Mouse (Mus musculus) thymus, adult 2 months (tissue): ENCODE data around the gene Rbsn. TPM values are rescaled to one million over a fixed set of nuclear protein-coding genes. Genes with fewer than 3 reads are reported as not detected.

Experiments
- DNase-seq: peaks from one replicate; pipeline ENCODE4 v3.0.0; 2021
- H3K27ac ChIP-seq: fragments of 200-500 bp; 2 replicates; pipeline ENCODE4 v1.5.1; 2012; ENCODE audit warnings: low read length, control low read depth; ENCODE audit not compliant: control insufficient read depth, insufficient read depth
- H3K27me3 ChIP-seq: fragments of 200-500 bp; 2 replicates; pipeline ENCODE4 v1.6.1; 2012; ENCODE audit warnings: mild to moderate bottlenecking, low read length, moderate library complexity, mixed read lengths; ENCODE audit not compliant: control insufficient read depth, insufficient read depth
- H3K36me3 ChIP-seq: fragments of 200-500 bp; 2 replicates; pipeline ENCODE4 v1.6.1; 2012; ENCODE audit warnings: mild to moderate bottlenecking, low read length, moderate library complexity; ENCODE audit not compliant: control insufficient read depth, insufficient read depth
- H3K4me1 ChIP-seq: fragments of 200-500 bp; replicated peaks from 2 replicates; pipeline ENCODE4 v1.6.1; 2012; ENCODE audit warnings: low read length; ENCODE audit not compliant: control insufficient read depth, insufficient read depth
- H3K4me3 ChIP-seq: fragments of 200-500 bp; 2 replicates; pipeline ENCODE4 v1.5.1; 2012; ENCODE audit warnings: mild to moderate bottlenecking, low read length, control low read depth, moderate library complexity; ENCODE audit not compliant: control insufficient read depth, insufficient read depth
- CTCF ChIP-seq: fragments of 200-500 bp; IDR thresholded peaks from 2 replicates; pipeline ENCODE4 v1.5.1; 2012; ENCODE audit warnings: mild to moderate bottlenecking, control low read depth, low read length, moderate library complexity, borderline replicate concordance; ENCODE audit not compliant: control insufficient read depth, poor library complexity, insufficient read depth; ENCODE audit errors: extremely low read depth
- POLR2A ChIP-seq: fragments of 200-500 bp; IDR thresholded peaks from 2 replicates; pipeline ENCODE4 v1.6.1; 2012; ENCODE audit warnings: mild to moderate bottlenecking, low read length, control low read depth, moderate library complexity; ENCODE audit not compliant: control insufficient read depth, poor library complexity, insufficient read depth; ENCODE audit errors: extremely low read depth
- WGBS: fragments of 180-500 bp; shearing (Covaris S2); methylation state at CpG from one replicate; pipeline ENCODE4 v1.1.7; 2018; 5-methylcytosine and 5-hydroxymethylcytosine counted together
- polyA plus RNA-seq: library from polyadenylated mRNA; depleted of rRNA; stranded (reverse); fragments of >200 nt; gene quantifications from 2 replicates; pipeline ENCODE4 v1.2.3, GENCODE M21; 2012; rRNA removed

The Rbsn gene
- polyA plus RNA-seq, 1 experiment = 9.9 TPM

- WGBS = under 1% methylated on average over 42 of the region's 42 CpGs
- DNase-seq = peak; percentile 63
- Histone ChIP-seq H3K4me3 (peak within 1 kb of the TSS; percentile 98), H3K27ac (peak within 1 kb of the TSS; percentile 28; the same call in 1 of the 2 replicates), H3K4me1 (peaks cover 6% of the 10 kb centered on the region), H3K27me3 (no peaks in the 10 kb centered on the region), H3K36me3 (no peaks in the 10 kb centered on the region)
- peak; percentile 4; the same call in 1 of the 2 replicates for TF ChIP-seq POLR2A
- peak; percentile 54; the same call in 1 of the 2 replicates for TF ChIP-seq CTCF
These were observed 31.0 kb downstream of the Rbsn start, which contains the start of gene Mrps25 for GRCm38 (mm10) chr6:92183621-92184131. Gene Mrps25, minus strand, starts transcription at chr6:92184033.

- TF ChIP-seq POLR2A = no peak
- TF ChIP-seq CTCF = no peak
- peaks cover 39% of the 10 kb centered on the region for H3K36me3 ChIP-seq
These were observed 38.3 kb downstream of the Rbsn start for GRCm38 (mm10) chr6:92176450-92176849.

GRCm38 (mm10) chr6:92162724-92163123 lies 52.0 kb downstream of the Rbsn start:
- Histone ChIP-seq H3K4me3 (no peak overlapping the region), H3K4me1 (no peaks in the 10 kb centered on the region), H3K27ac (no peak overlapping the region), H3K27me3 (no peaks in the 10 kb centered on the region), H3K36me3 (peaks cover 92% of the 10 kb centered on the region)
- no peak for DNase-seq
- no peak for TF ChIP-seq POLR2A
- no peak for TF ChIP-seq CTCF
- 96% methylated on average over 1 of the region's 1 CpGs for WGBS

More at GRCm38 (mm10) chr6:92176450-92176849, 38.3 kb downstream of the Rbsn start:
- WGBS = 98% methylated on average over 1 of the region's 1 CpGs
- Histone ChIP-seq H3K4me1 (no peaks in the 10 kb centered on the region), H3K27ac (no peak overlapping the region), H3K27me3 (no peaks in the 10 kb centered on the region), H3K4me3 (no peak overlapping the region)
- DNase-seq = no peak

- Histone ChIP-seq H3K36me3 (peaks cover 96% of the 10 kb centered on the region), H3K4me1 (no peaks in the 10 kb centered on the region), H3K4me3 (no peak overlapping the region), H3K27ac (no peak overlapping the region), H3K27me3 (no peaks in the 10 kb centered on the region)
- TF ChIP-seq CTCF (no peak), POLR2A (no peak)
- WGBS = 98% methylated on average over 3 of the region's 3 CpGs
- no peak for DNase-seq
These were observed 55.9 kb downstream of the Rbsn start for GRCm38 (mm10) chr6:92158801-92159200.

- DNase-seq = no peak
- TF ChIP-seq POLR2A (no peak), CTCF (no peak)
- WGBS = 94% methylated on average over 1 of the region's 1 CpGs
- Histone ChIP-seq H3K4me3 (no peak overlapping the region), H3K4me1 (no peaks in the 10 kb centered on the region), H3K27ac (no peak overlapping the region), H3K36me3 (peaks cover 89% of the 10 kb centered on the region), H3K27me3 (no peaks in the 10 kb centered on the region)
These were observed 61.0 kb downstream of the Rbsn start for GRCm38 (mm10) chr6:92153774-92154173.

GRCm38 (mm10) chr6:92145881-92146280 lies 68.8 kb downstream of the Rbsn start:
- H3K27me3 ChIP-seq = no peaks in the 10 kb centered on the region
- no peak overlapping the region for H3K27ac ChIP-seq
- DNase-seq = no peak
- H3K36me3 ChIP-seq = peaks cover 22% of the 10 kb centered on the region
- TF ChIP-seq POLR2A = no peak
- no peak for TF ChIP-seq CTCF
- H3K4me1 ChIP-seq = no peaks in the 10 kb centered on the region
- WGBS = 98% methylated on average over 4 of the region's 4 CpGs
- no peak overlapping the region for H3K4me3 ChIP-seq

Other genes with a start within 250 kb of the Rbsn start
- gene Fgd5, start 236.0 kb downstream of the Rbsn start, polyA plus RNA-seq = 5.1 and 5.6 TPM in 2 replicates
- gene Nr2c2, start 123.5 kb downstream of the Rbsn start, polyA plus RNA-seq = 52.6 and 54.6 TPM in 2 replicates
- gene Mrps25, start 30.9 kb downstream of the Rbsn start, polyA plus RNA-seq = 16.6 and 16.9 TPM in 2 replicates
- gene Trh, start 29.7 kb upstream of the Rbsn start, polyA plus RNA-seq = 0.20 TPM in 2 replicates